ENCODE assay signal across 9 mouse cellular contexts in the genomic region with DNA sequence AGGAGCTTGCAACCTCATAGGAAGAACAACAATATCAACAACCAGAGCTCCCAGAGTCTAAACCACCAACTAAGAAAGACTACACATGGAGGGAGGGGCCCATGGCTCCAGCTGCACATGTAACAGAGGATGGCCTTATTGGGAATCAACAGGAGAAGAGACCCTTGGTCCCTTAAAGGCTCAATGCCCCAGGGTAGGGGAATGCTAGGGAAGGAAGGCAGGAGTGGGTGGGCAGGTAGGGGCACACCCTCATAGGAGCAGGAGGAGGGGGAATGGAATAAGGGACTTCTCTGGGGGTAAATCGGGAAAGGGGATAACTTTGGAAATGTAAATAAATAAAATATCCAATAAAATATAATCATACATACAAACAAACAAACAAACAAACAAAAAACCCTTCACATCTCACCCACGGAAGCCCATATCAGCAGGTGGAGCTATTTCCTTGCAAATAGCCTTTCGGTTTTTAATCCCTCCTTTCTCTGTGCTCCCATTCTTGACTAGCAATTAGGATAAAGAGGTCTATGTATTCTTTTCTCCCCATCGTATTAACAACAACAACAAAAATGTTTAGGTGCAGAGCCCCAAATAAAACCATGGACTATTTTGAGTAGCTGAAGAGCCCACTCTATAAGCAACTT. TPM values are rescaled to one million over a fixed set of nuclear protein-coding genes. Genes with fewer than 3 reads are reported as not detected.
DNase-seq lines count a peak whose midpoint lies in the region; ATAC-seq lines count a peak whose summit lies in the region.
"Had no signal": no experiment of that assay in that cellular context is flagged by ENCODE, and none has a peak within 500 bp of the region (broad histone marks: within the 10 kb centered on the region; RNA-seq: fewer than 3 reads in every experiment).

No protein-coding gene starts in this region.

- no peak overlapping the region for H3K27ac ChIP-seq in midbrain, embryonic 11.5 days (ENCODE audit: low read depth, low read length)
- no peak overlapping the region for H3K27ac ChIP-seq in midbrain, embryonic 10.5 days (replicated peaks)
- H3K27ac ChIP-seq: liver, embryonic 15.5 days had no signal

- H3K27me3 ChIP-seq in midbrain, embryonic 11.5 days (ENCODE audit: control insufficient read depth, insufficient read depth, low read length), result no peaks in the 10 kb centered on the region
- H3K27me3 ChIP-seq in midbrain, embryonic 10.5 days (ENCODE audit: low read depth, poor library complexity, severe bottlenecking), result no peaks in the 10 kb centered on the region
- H3K27me3 ChIP-seq: liver, embryonic 15.5 days had no signal

- no peak overlapping the region for H3K9ac ChIP-seq in midbrain, embryonic 11.5 days (ENCODE audit: low read length)
- H3K9ac ChIP-seq: liver, embryonic 15.5 days had no signal

- H3K4me3 ChIP-seq in midbrain, embryonic 11.5 days (ENCODE audit: low read depth, low read length), result no peak overlapping the region
- no peak overlapping the region for H3K4me3 ChIP-seq in midbrain, embryonic 10.5 days
- H3K4me3 ChIP-seq: liver, embryonic 15.5 days had no signal

- DNase-seq in adrenal gland, postnatal 14 days, result peak; percentile 31
- DNase-seq in adrenal gland, postnatal 25 days, result no peak
- peak; percentile 82 for DNase-seq in midbrain, embryonic 11.5 days (ENCODE audit: low spot score, missing footprints)
- no peak for DNase-seq in midbrain, embryonic 10.5 days (ENCODE audit: low spot score)
- peak; percentile 26 to 58 for DNase-seq in heart, postnatal 14 days
- DNase-seq in lung, postnatal 10 days, result peak; percentile 51
- DNase-seq in c-Kit-positive CD71-positive TER-119-positive erythroid progenitor cells, embryonic 14.5 days (ENCODE audit: low spot score), result no peak
- DNase-seq in adrenal gland, adult 18-20 months (ENCODE audit: low spot score in 2 of 2), result no peak

- peak; percentile 52; the same call in 1 of the 2 replicates for ATAC-seq in midbrain, embryonic 11.5 days (ENCODE audit: low FRiP score)

- no peaks in the 10 kb centered on the region for H3K36me3 ChIP-seq in midbrain, embryonic 11.5 days (ENCODE audit: control insufficient read depth, insufficient read depth, low read length)
- H3K36me3 ChIP-seq in midbrain, embryonic 10.5 days, result no peaks in the 10 kb centered on the region
- H3K36me3 ChIP-seq: liver, embryonic 15.5 days had no signal

- intact Hi-C loops in heart, postnatal 14 days (cut with DNase I), result loop anchor here (1.0 to 5.0 kb wide), 3 partner anchors 162 to 416 kb away; partner anchors contain the start of gene Frmd6

- WGBS in midbrain, embryonic 11.5 days, result 48% methylated on average over 4 of the region's 4 CpGs
- 51% methylated on average over 4 of the region's 4 CpGs for WGBS in midbrain, embryonic 10.5 days

- H3K4me2 ChIP-seq in midbrain, embryonic 11.5 days, result no peak overlapping the region
- H3K4me2 ChIP-seq: liver, embryonic 15.5 days had no signal

- no peaks in the 10 kb centered on the region for H3K9me3 ChIP-seq in midbrain, embryonic 11.5 days (ENCODE audit: control insufficient read depth, low read length)
- H3K9me3 ChIP-seq in midbrain, embryonic 10.5 days (replicated peaks), result no peaks in the 10 kb centered on the region
- H3K9me3 ChIP-seq: liver, embryonic 15.5 days had no signal

- peaks cover 4% of the 10 kb centered on the region; the same call in 1 of the 2 replicates for H3K4me1 ChIP-seq in midbrain, embryonic 11.5 days (ENCODE audit: control insufficient read depth, insufficient read depth, low read length)
- peaks cover 15% of the 10 kb centered on the region for H3K4me1 ChIP-seq in midbrain, embryonic 10.5 days

RNA-seq across cellular contexts. Expression of gene Tmx1, which starts 42.5 kb away (rescaled TPM):
- total RNA-seq in adrenal gland, postnatal 14 days (2021), result 44.2 and 51.4 TPM in 2 replicates
- 53.7 and 54.0 TPM in 2 replicates for total RNA-seq in adrenal gland, postnatal 25 days (2021)
- polyA plus RNA-seq in midbrain, embryonic 11.5 days (2014; fragmentation: Nextera tagmentation; extraction: Ambion mirVana), result 135 and 150 TPM in 2 replicates
- polyA plus RNA-seq in midbrain, embryonic 10.5 days (2016; fragmentation: Nextera tagmentation; extraction: Ambion mirVana), result 141 and 143 TPM in 2 replicates
- total RNA-seq in heart, postnatal 14 days (2021), result 10 to 100 TPM; 55.1 to 56.9 TPM
- 10 to 100 TPM; 40.2 to 46.3 TPM for total RNA-seq in adrenal gland, adult 18-20 months (2021)

Comparison
In these comparisons a context has a peak if more than half of its experiments do, and no peak if none do; other contexts are left out.
1. DNase-seq: peak in adrenal gland, postnatal 14 days (single experiment), midbrain, embryonic 11.5 days (single experiment), heart, postnatal 14 days (2 of 2) and lung, postnatal 10 days (single experiment); none in adrenal gland, postnatal 25 days (single experiment), midbrain, embryonic 10.5 days (single experiment), c-Kit-positive CD71-positive TER-119-positive erythroid progenitor cells, embryonic 14.5 days (single experiment) and adrenal gland, adult 18-20 months (0 of 2).